Mouse (Mus musculus) CH12.LX (cell line): ENCODE measurements around the gene Zfp239. TPM values are rescaled to one million over a fixed set of nuclear protein-coding genes. Genes with fewer than 3 reads are reported as not detected.

Experiments
- DNase-seq: peaks from one replicate; pipeline ENCODE4 v3.0.0-alpha.2; 2013; ENCODE audit errors: extremely low read depth
- H3K27ac ChIP-seq: 2 replicates; pipeline ENCODE4 v1.5.1; 2012; ENCODE audit warnings: low read depth, mild to moderate bottlenecking, control low read depth, moderate library complexity; ENCODE audit not compliant: insufficient read depth
- H3K27me3 ChIP-seq: replicated peaks from 2 replicates; pipeline ENCODE3; 2012; ENCODE audit warnings: inconsistent platforms
- H3K36me3 ChIP-seq, 2 experiments: replicated peaks in 1 of 2; 2 replicates each; pipeline versions ENCODE3 to v1.6.1; 2012; ENCODE audit warnings: inconsistent platforms in 1 of 2, low read length in 1 of 2, mild to moderate bottlenecking in 1 of 2, mixed read lengths in 1 of 2, moderate library complexity in 1 of 2; ENCODE audit not compliant: control insufficient read depth in 1 of 2, insufficient read depth in 1 of 2
- H3K4me1 ChIP-seq, 2 experiments: 2 replicates each; pipeline ENCODE4 v1.6.1; 2012; ENCODE audit warnings: inconsistent platforms in 1 of 2, moderate library complexity in 1 of 2; ENCODE audit not compliant: insufficient read depth in 2 of 2, control insufficient read depth in 1 of 2
- H3K4me2 ChIP-seq: 2 replicates; pipeline ENCODE4 v1.6.1; 2012; ENCODE audit warnings: low read depth, mild to moderate bottlenecking, control low read depth; ENCODE audit not compliant: poor library complexity, insufficient read depth, severe bottlenecking
- H3K4me3 ChIP-seq, 3 experiments: fragments of 150-350 bp in 1 of 3; sonication (generic) in 1 of 3; replicated peaks in 1 of 3; 2 replicates each; pipeline versions ENCODE3 to v1.5.1; 2011 to 2012; ENCODE audit warnings: low read depth in 2 of 3, low read length in 2 of 3, mild to moderate bottlenecking in 2 of 3, moderate library complexity in 2 of 3, control low read depth in 1 of 3, improper control_type of control experiment in 1 of 3, inconsistent platforms in 1 of 3, mixed read lengths in 1 of 3; ENCODE audit not compliant: poor library complexity in 1 of 3
- H3K79me2 ChIP-seq: replicated peaks from 2 replicates; pipeline ENCODE4 v1.6.1; 2012; ENCODE audit warnings: mild to moderate bottlenecking, moderate library complexity; ENCODE audit not compliant: control insufficient read depth, poor library complexity, insufficient read depth, severe bottlenecking; ENCODE audit errors: extremely low read depth
- H3K9ac ChIP-seq: 2 replicates; pipeline ENCODE4 v1.6.1; 2012; ENCODE audit warnings: low read depth, mild to moderate bottlenecking, control low read depth, moderate library complexity; ENCODE audit not compliant: insufficient read depth
- H3K9me3 ChIP-seq: replicated peaks from 2 replicates; pipeline ENCODE3; 2012; ENCODE audit warnings: low read length, inconsistent platforms, mixed read lengths
- BHLHE40 ChIP-seq: IDR thresholded peaks from 2 replicates; pipeline ENCODE4 v1.6.1; 2011; ENCODE audit warnings: mild to moderate bottlenecking, low read depth, low read length, improper control_type of control experiment
- CHD1 ChIP-seq: IDR thresholded peaks from 2 replicates; pipeline ENCODE4 v1.6.1; 2012; ENCODE audit warnings: low read depth, low read length, improper control_type of control experiment, inconsistent platforms
- CHD2 ChIP-seq: IDR thresholded peaks from 2 replicates; pipeline ENCODE4 v1.6.1; 2011; ENCODE audit warnings: low read length, improper control_type of control experiment
- CTCF ChIP-seq, 2 experiments: IDR thresholded peaks in 1 of 2; conservative IDR thresholded peaks in 1 of 2; 2 replicates each; pipeline ENCODE4 v1.5.1; 2011 to 2012; ENCODE audit warnings: low read depth in 2 of 2, low read length in 2 of 2, improper control_type of control experiment in 1 of 2, inconsistent platforms in 1 of 2, mild to moderate bottlenecking in 1 of 2, moderate library complexity in 1 of 2
- ELF1 ChIP-seq: IDR thresholded peaks from 2 replicates; pipeline ENCODE4 v1.6.1; 2014; ENCODE audit warnings: low read depth, mild to moderate bottlenecking, inconsistent platforms, low read length, improper control_type of control experiment
- EP300 ChIP-seq: IDR thresholded peaks from 2 replicates; pipeline ENCODE4 v1.6.1; 2011; ENCODE audit warnings: low read length, improper control_type of control experiment
- ETS1 ChIP-seq: conservative IDR thresholded peaks from 2 replicates; pipeline ENCODE4 v1.6.1; 2012; ENCODE audit warnings: low read depth, mild to moderate bottlenecking, inconsistent platforms, low read length, improper control_type of control experiment, moderate library complexity
- HCFC1 ChIP-seq: IDR thresholded peaks from 2 replicates; pipeline ENCODE4 v1.6.1; 2012; ENCODE audit warnings: low read depth, mild to moderate bottlenecking, inconsistent platforms, low read length, improper control_type of control experiment
- IRF4 ChIP-seq: IDR thresholded peaks from 2 replicates; pipeline ENCODE4 v1.6.1; 2014; ENCODE audit warnings: low read depth, mild to moderate bottlenecking, inconsistent platforms, low read length, improper control_type of control experiment
- JUN ChIP-seq: IDR thresholded peaks from 2 replicates; pipeline ENCODE4 v1.6.1; 2011; ENCODE audit warnings: low read depth, mild to moderate bottlenecking, low read length, improper control_type of control experiment, moderate library complexity; ENCODE audit not compliant: insufficient read depth
- JUND ChIP-seq: conservative IDR thresholded peaks from 2 replicates; pipeline ENCODE4 v1.6.1; 2011; ENCODE audit warnings: low read depth, low read length, improper control_type of control experiment
- KAT2A ChIP-seq: IDR thresholded peaks from 2 replicates; pipeline ENCODE4 v1.6.1; 2012; ENCODE audit warnings: low read length, improper control_type of control experiment, inconsistent platforms; ENCODE audit not compliant: insufficient replicate concordance
- MAFK ChIP-seq: IDR thresholded peaks from 2 replicates; pipeline ENCODE4 v1.6.1; 2011; ENCODE audit warnings: low read length, improper control_type of control experiment; ENCODE audit not compliant: insufficient replicate concordance
- MAX ChIP-seq: IDR thresholded peaks from 2 replicates; pipeline ENCODE4 v1.6.1; 2011; ENCODE audit warnings: low read length, improper control_type of control experiment
- MAZ ChIP-seq: IDR thresholded peaks from 2 replicates; pipeline ENCODE4 v1.6.1; 2012; ENCODE audit warnings: low read depth, mild to moderate bottlenecking, inconsistent platforms, low read length, improper control_type of control experiment, moderate library complexity
- MEF2A ChIP-seq: IDR thresholded peaks from 2 replicates; pipeline ENCODE4 v1.6.1; 2014; ENCODE audit warnings: low read depth, mild to moderate bottlenecking, inconsistent platforms, low read length, improper control_type of control experiment, borderline replicate concordance
- MXI1 ChIP-seq: IDR thresholded peaks from 2 replicates; pipeline ENCODE4 v1.6.1; 2011; ENCODE audit warnings: mild to moderate bottlenecking, low read depth, low read length, improper control_type of control experiment
- MYC ChIP-seq: IDR thresholded peaks from 2 replicates; pipeline ENCODE4 v1.6.1; 2011; ENCODE audit warnings: low read depth, mild to moderate bottlenecking, improper control_type of control experiment, low read length
- NELFE ChIP-seq: IDR thresholded peaks from 2 replicates; pipeline ENCODE4 v1.6.1; 2011; ENCODE audit warnings: low read depth, low read length, improper control_type of control experiment
- NRF1 ChIP-seq: IDR thresholded peaks from 2 replicates; pipeline ENCODE4 v1.6.1; 2014; ENCODE audit warnings: low read depth, mild to moderate bottlenecking, inconsistent platforms, low read length, improper control_type of control experiment, moderate library complexity
- POLR2A ChIP-seq: IDR thresholded peaks from 2 replicates; pipeline ENCODE4 v1.6.1; 2011; ENCODE audit warnings: low read depth, mild to moderate bottlenecking, improper control_type of control experiment, low read length
- RAD21 ChIP-seq: IDR thresholded peaks from 2 replicates; pipeline ENCODE4 v1.6.1; 2011; ENCODE audit warnings: low read depth, mild to moderate bottlenecking, low read length, improper control_type of control experiment, moderate library complexity
- SIN3A ChIP-seq: IDR thresholded peaks from 2 replicates; pipeline ENCODE4 v1.6.1; 2012; ENCODE audit warnings: low read length, improper control_type of control experiment, inconsistent platforms
- SMC3 ChIP-seq: IDR thresholded peaks from 2 replicates; pipeline ENCODE4 v1.6.1; 2011; ENCODE audit warnings: low read depth, low read length, improper control_type of control experiment
- TBP ChIP-seq: conservative IDR thresholded peaks from 2 replicates; pipeline ENCODE4 v1.6.1; 2011; ENCODE audit warnings: low read depth, low read length, improper control_type of control experiment
- TCF12 ChIP-seq: IDR thresholded peaks from 2 replicates; pipeline ENCODE4 v1.6.1; 2014; ENCODE audit warnings: low read depth, mild to moderate bottlenecking, inconsistent platforms, low read length, improper control_type of control experiment
- ZC3H11A ChIP-seq: IDR thresholded peaks from 2 replicates; pipeline ENCODE4 v1.6.1; 2012; ENCODE audit warnings: low read depth, mild to moderate bottlenecking, inconsistent platforms, low read length, improper control_type of control experiment
- ZKSCAN1 ChIP-seq: IDR thresholded peaks from 2 replicates; pipeline ENCODE4 v1.6.1; 2012; ENCODE audit warnings: low read depth, inconsistent platforms, low read length, improper control_type of control experiment, borderline replicate concordance
- ZMIZ1 ChIP-seq: IDR thresholded peaks from 2 replicates; pipeline ENCODE4 v1.6.1; 2012; ENCODE audit warnings: low read depth, mild to moderate bottlenecking, inconsistent platforms, low read length, improper control_type of control experiment
- ZNF384 ChIP-seq: IDR thresholded peaks from 2 replicates; pipeline ENCODE4 v1.6.1; 2012; ENCODE audit warnings: low read depth, low read length, improper control_type of control experiment, inconsistent platforms
- dilution Hi-C: fragments of 300-500 bp; cut with MboI; formaldehyde crosslinking; loops from 2 replicates; pipeline ENCODE4 v1.14.3; 2020; ENCODE audit warnings: low sequenced_read_pairs; ENCODE audit not compliant: extremely low pct_unique_long_range_greater_than_20kb, extremely low pct_ligation_motif_present
- in situ Hi-C: fragments of 300-500 bp; cut with MboI; formaldehyde crosslinking; loops from 3 replicates; pipeline ENCODE4 v1.14.3; 2019; ENCODE audit warnings: low sequenced_read_pairs, low pct_ligation_motif_present, low pct_unique_long_range_greater_than_20kb, mixed read lengths
- polyA plus RNA-seq: library from polyadenylated mRNA; unstranded; fragments of >175 nt; gene quantifications from 2 replicates; pipeline ENCODE4 v1.2.1, GENCODE M21; 2012; ENCODE audit warnings: low read depth; ENCODE audit not compliant: insufficient read length
- total RNA-seq, 2 experiments: library from RNA; depleted of rRNA; stranded (reverse); fragments of 300-350 nt in 1 of 2; fragments of >200 nt in 1 of 2; gene quantifications; 2 replicates each; pipeline ENCODE4 v1.2.3; 2012 to 2014

Gene Zfp239
- total and polyA plus RNA-seq, 3 experiments, result 13.1 to 19.6 (median 16.6) TPM

DNA sequence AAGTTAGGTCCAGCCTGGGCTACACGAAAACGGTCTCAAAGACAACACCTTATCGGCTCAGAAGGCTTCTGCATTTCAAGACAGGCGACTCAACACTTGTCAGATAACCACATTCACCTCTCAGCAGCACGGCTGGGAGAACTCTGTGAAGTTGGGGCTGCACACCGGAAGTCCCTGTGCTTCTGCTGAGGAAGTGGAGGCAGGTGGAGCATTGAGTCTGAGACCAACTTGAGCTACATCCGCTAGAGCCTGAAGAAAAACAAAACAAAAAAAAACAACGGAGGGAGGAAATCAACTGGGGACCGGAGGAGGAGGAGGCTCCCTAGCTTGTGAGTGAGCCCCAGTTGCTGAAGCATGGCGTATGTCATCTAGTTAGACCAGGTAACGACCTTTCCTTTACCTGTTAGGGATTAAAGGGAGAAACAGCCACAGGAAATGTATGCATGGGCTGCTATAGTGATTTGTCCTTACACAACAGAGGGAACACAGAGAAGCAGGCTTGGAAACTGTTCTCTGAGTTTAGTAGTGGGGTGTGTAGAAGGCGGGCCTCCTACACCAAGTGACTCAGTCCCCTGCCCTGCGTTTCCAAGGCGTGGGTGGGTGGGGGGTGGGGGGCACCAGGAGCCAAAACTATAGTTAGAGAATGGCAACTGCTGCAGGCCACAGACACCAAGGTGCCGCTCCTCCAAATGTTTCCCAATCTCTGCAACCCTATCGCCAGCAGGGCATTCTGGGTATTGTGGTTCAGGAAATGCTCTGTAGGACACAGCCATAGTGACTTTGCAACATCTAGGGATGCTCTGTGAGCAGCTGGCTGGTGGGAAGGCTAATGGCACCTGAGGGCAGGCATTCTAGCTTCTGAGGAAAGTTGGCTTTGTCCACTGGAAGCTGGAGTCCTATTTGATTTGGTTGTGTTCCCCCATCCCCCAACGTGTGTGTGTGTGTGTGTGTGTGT, 38.5 kb downstream of the Zfp239 start, which contains the start of gene Hnrnpf:
Hnrnpf (plus strand) TSS at position 199 of the 955 bp plus-strand sequence.
- dilution Hi-C loops, result no loop called here
- in situ Hi-C loops, result no loop called here
- Histone ChIP-seq H3K36me3 (peaks cover 0 to 5% of the 10 kb centered on the region in 2 experiments), H3K4me3 (peak within 1 kb of the TSS; percentile 61 to 88 (median 79)), H3K27ac (peak within 1 kb of the TSS; percentile 89), H3K9ac (peak within 1 kb of the TSS; percentile 88), H3K4me1 (peaks cover 9 to 30% of the 10 kb centered on the region in 2 experiments; a peak in 3 of 4 replicates), H3K27me3 (no peaks in the 10 kb centered on the region), H3K79me2 (peaks cover 44% of the 10 kb centered on the region), H3K9me3 (no peaks in the 10 kb centered on the region), H3K4me2 (peak within 1 kb of the TSS; percentile 98)
- TF ChIP-seq BHLHE40, result no peak
- TF ChIP-seq ZMIZ1, result peak; percentile 55; the same call in 1 of the 2 replicates
- TF ChIP-seq MAFK, result 0 out of 2 replicates have a peak, but pooled peaks have one; percentile 36
- TF ChIP-seq EP300, result peak; percentile 31; the same call in 1 of the 2 replicates
- TF ChIP-seq SMC3, result no peak
- TF ChIP-seq JUND, result no peak
- TF ChIP-seq NRF1, result peak; percentile 35; the same call in 1 of the 2 replicates
- TF ChIP-seq TBP, result peak; percentile 65
- TF ChIP-seq CHD2, result peak; percentile 39
- TF ChIP-seq TCF12, result peak; percentile 79
- 0 out of 2 replicates have a peak, but pooled peaks have one; percentile 50 for TF ChIP-seq KAT2A
- no peak for TF ChIP-seq MYC
- peak; percentile 51 for TF ChIP-seq POLR2A
- no peak for TF ChIP-seq ZC3H11A
- TF ChIP-seq IRF4, result peak; percentile 17; the same call in 1 of the 2 replicates
- no peak for TF ChIP-seq JUN
- TF ChIP-seq ZKSCAN1, result no peak
- 0 out of 2 replicates have a peak, but pooled peaks have one; percentile 7 for TF ChIP-seq ETS1
- peak; percentile 66 for TF ChIP-seq ZNF384
- no peak for TF ChIP-seq MAZ
- TF ChIP-seq MXI1, result peak; percentile 48
- TF ChIP-seq SIN3A, result peak; percentile 51
- no peak for TF ChIP-seq CHD1
- TF ChIP-seq MEF2A, result peak; percentile 32; the same call in 1 of the 2 replicates
- TF ChIP-seq CTCF (conservative IDR thresholded peaks at IDR 0.05 in 1 of 2, IDR thresholded peaks at IDR 0.05 in 1 of 2; ENCODE audit: low read depth in 2 of 2, low read length in 2 of 2), result no peak
- 0 out of 2 replicates have a peak, but pooled peaks have one; percentile 48 for TF ChIP-seq MAX
- TF ChIP-seq ELF1, result peak; percentile 88
- peak; percentile 77 for TF ChIP-seq HCFC1
- no peak for TF ChIP-seq RAD21
- peak; percentile 71; the same call in 1 of the 2 replicates for TF ChIP-seq NELFE
- DNase-seq, result peak; percentile 86
